Mouse (Mus musculus): Measurements from ENCODE around the gene Drc3. TPM values are rescaled to one million over a fixed set of nuclear protein-coding genes. Genes with fewer than 3 reads are reported as not detected.

Drc3 gene
- polyA plus RNA-seq, 1 experiment = not detected

GRCm38 (mm10) chr11:60308061-60308460 is 45.1 kb upstream of the Drc3 start:
- Histone ChIP-seq H3K4me3 (ENCODE audit: insufficient read depth, poor library complexity, severe bottlenecking) (no peak overlapping the region), H3ac (ENCODE audit: control insufficient read depth, insufficient read length, low read depth) (no peak overlapping the region), H3K79me2 (ENCODE audit: control insufficient read depth, insufficient read depth) (no peaks in the 10 kb centered on the region), H3K79me3 (ENCODE audit: low read depth) (peaks cover 3% of the 10 kb centered on the region), H3K36me3 (ENCODE audit: control insufficient read depth, insufficient read depth) (no peaks in the 10 kb centered on the region), H3K27me3 (ENCODE audit: control insufficient read depth, insufficient read depth, insufficient read length) (no peaks in the 10 kb centered on the region)
- no peak for TF ChIP-seq FOSL1 (IDR thresholded peaks at IDR 0.05; ENCODE audit: insufficient read depth, low read length, poor library complexity, severe bottlenecking)
- TF ChIP-seq MAX (IDR thresholded peaks at IDR 0.05) = no peak
- TF ChIP-seq MYOD1 (IDR thresholded peaks at IDR 0.05; ENCODE audit: control insufficient read depth, insufficient read length, low read depth) = no peak
- TF ChIP-seq USF1 (IDR thresholded peaks at IDR 0.05; ENCODE audit: low read depth) = no peak
- TF ChIP-seq CTCF (IDR thresholded peaks at IDR 0.05; ENCODE audit: control insufficient read depth, insufficient read depth, insufficient read length) = no peak
- TF ChIP-seq MYOG (IDR thresholded peaks at IDR 0.05; ENCODE audit: control insufficient read depth, extremely low read depth, insufficient read length) = no peak
- TF ChIP-seq CEBPB (IDR thresholded peaks at IDR 0.05; ENCODE audit: low read depth) = no peak

DNA sequence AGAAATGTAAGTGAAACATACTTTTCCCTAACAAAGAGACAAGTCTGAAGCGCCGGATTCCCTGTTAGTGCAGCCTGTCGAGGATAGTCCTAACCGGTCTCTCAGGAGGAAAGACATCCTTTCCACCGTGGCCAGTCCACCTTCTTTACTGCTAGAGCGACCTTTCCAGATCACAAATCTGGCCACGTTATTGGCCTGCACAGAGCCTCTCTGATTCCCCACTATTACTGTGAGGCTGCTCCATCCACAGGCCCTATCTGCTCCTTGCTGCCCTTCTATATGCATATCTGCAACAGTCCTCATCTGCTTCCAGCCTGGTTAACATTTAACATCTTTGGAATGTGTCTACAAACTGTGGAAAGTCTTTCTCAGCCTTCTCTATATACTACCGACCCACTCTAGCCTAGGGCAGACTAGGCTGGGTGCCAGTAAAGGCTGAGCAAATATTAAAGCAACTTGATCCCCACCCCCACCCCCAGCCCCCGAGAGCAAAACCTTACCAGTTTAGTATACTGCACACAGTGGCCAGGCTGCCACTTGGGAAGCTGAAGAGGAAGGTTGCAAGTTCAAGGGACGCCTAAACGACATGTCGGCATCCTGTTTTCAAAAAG is 44.5 kb upstream of the Drc3 start:
- no peak for TF ChIP-seq FOSL1 (IDR thresholded peaks at IDR 0.05; ENCODE audit: insufficient read depth, low read length, poor library complexity, severe bottlenecking)
- TF ChIP-seq MYOD1 (IDR thresholded peaks at IDR 0.05; ENCODE audit: control insufficient read depth, insufficient read length, low read depth) = no peak
- TF ChIP-seq CEBPB (IDR thresholded peaks at IDR 0.05; ENCODE audit: low read depth) = no peak
- TF ChIP-seq CTCF (IDR thresholded peaks at IDR 0.05; ENCODE audit: control insufficient read depth, insufficient read depth, insufficient read length) = no peak
- no peak for TF ChIP-seq MYOG (IDR thresholded peaks at IDR 0.05; ENCODE audit: control insufficient read depth, extremely low read depth, insufficient read length)
- no peak for TF ChIP-seq MAX (IDR thresholded peaks at IDR 0.05)
- no peak for TF ChIP-seq USF1 (IDR thresholded peaks at IDR 0.05; ENCODE audit: low read depth)
- peaks cover 3% of the 10 kb centered on the region for H3K79me3 ChIP-seq (ENCODE audit: low read depth)
- H3K27me3 ChIP-seq (ENCODE audit: control insufficient read depth, insufficient read depth, insufficient read length) = no peaks in the 10 kb centered on the region

GRCm38 (mm10) chr11:60309875-60310274 is 43.3 kb upstream of the Drc3 start:
- no peaks in the 10 kb centered on the region for H3K36me3 ChIP-seq (ENCODE audit: control insufficient read depth, insufficient read depth)
- no peak overlapping the region for H3K4me3 ChIP-seq (ENCODE audit: insufficient read depth, poor library complexity, severe bottlenecking)
- H3K79me3 ChIP-seq (ENCODE audit: low read depth) = peaks cover 3% of the 10 kb centered on the region
- TF ChIP-seq USF1 (IDR thresholded peaks at IDR 0.05; ENCODE audit: low read depth) (no peak), MYOD1 (IDR thresholded peaks at IDR 0.05; ENCODE audit: control insufficient read depth, insufficient read length, low read depth) (no peak), FOSL1 (IDR thresholded peaks at IDR 0.05; ENCODE audit: insufficient read depth, low read length, poor library complexity, severe bottlenecking) (no peak), CTCF (IDR thresholded peaks at IDR 0.05; ENCODE audit: control insufficient read depth, insufficient read depth, insufficient read length) (no peak), MYOG (IDR thresholded peaks at IDR 0.05; ENCODE audit: control insufficient read depth, extremely low read depth, insufficient read length) (no peak), MAX (IDR thresholded peaks at IDR 0.05) (no peak), CEBPB (IDR thresholded peaks at IDR 0.05; ENCODE audit: low read depth) (no peak)
- no peaks in the 10 kb centered on the region for H3K79me2 ChIP-seq (ENCODE audit: control insufficient read depth, insufficient read depth)
- no peaks in the 10 kb centered on the region for H3K27me3 ChIP-seq (ENCODE audit: control insufficient read depth, insufficient read depth, insufficient read length)
- H3ac ChIP-seq (ENCODE audit: control insufficient read depth, insufficient read length, low read depth) = no peak overlapping the region

More for the DNA sequence above, 44.5 kb upstream of the Drc3 start:
- Histone ChIP-seq H3K4me3 (ENCODE audit: insufficient read depth, poor library complexity, severe bottlenecking) (no peak overlapping the region), H3K79me2 (ENCODE audit: control insufficient read depth, insufficient read depth) (no peaks in the 10 kb centered on the region), H3K36me3 (ENCODE audit: control insufficient read depth, insufficient read depth) (no peaks in the 10 kb centered on the region), H3ac (ENCODE audit: control insufficient read depth, insufficient read length, low read depth) (no peak overlapping the region)

DNA sequence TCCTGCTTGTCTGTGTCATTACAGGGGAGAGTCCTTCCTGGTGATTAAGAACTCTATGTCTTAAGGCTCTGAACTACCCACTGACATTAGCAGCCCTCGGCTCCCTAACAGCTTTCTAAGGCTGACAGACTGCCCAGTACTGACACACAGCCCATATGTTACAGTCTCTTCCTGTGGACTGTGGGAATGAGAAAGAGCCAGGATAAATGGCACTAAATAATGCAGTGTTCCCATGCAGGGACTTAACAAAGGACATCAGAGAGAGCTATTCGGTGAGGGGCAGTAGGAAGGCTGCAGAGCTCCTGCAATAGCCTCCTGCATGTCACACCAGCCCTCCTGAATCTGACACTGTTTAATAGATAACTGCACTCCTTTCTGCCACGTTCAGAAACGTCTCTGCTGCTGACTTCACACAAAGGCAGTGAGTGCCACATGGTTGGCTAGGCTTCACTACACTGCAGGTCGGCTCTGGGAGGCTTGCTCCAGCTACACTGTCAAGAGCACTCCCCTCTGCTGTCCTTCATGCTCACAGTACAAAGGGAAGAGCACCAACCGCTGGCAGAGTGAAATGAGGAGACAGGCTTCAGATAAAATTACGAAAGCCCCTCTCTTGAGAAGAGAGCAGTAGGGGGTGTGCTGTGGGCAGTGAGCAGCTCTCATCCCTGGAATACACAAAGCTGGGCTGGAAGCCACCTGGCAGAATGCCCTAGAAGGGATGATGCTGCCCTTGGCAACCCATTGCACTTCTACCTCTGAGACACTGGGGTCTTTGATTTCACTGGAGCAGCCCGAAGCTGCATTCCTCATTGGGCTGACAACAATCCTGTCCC is 41.9 kb upstream of the Drc3 start:
- TF ChIP-seq FOSL1 (IDR thresholded peaks at IDR 0.05; ENCODE audit: insufficient read depth, low read length, poor library complexity, severe bottlenecking) (no peak), MYOD1 (IDR thresholded peaks at IDR 0.05; ENCODE audit: control insufficient read depth, insufficient read length, low read depth) (no peak), MAX (IDR thresholded peaks at IDR 0.05) (no peak), MYOG (IDR thresholded peaks at IDR 0.05; ENCODE audit: control insufficient read depth, extremely low read depth, insufficient read length) (no peak), CEBPB (IDR thresholded peaks at IDR 0.05; ENCODE audit: low read depth) (no peak), USF1 (IDR thresholded peaks at IDR 0.05; ENCODE audit: low read depth) (no peak), CTCF (IDR thresholded peaks at IDR 0.05; ENCODE audit: control insufficient read depth, insufficient read depth, insufficient read length) (no peak)
- Histone ChIP-seq H3ac (ENCODE audit: control insufficient read depth, insufficient read length, low read depth) (peak overlapping the region; percentile 19), H3K79me3 (ENCODE audit: low read depth) (no peaks in the 10 kb centered on the region), H3K27me3 (ENCODE audit: control insufficient read depth, insufficient read depth, insufficient read length) (no peaks in the 10 kb centered on the region), H3K4me3 (ENCODE audit: insufficient read depth, poor library complexity, severe bottlenecking) (no peak overlapping the region), H3K79me2 (ENCODE audit: control insufficient read depth, insufficient read depth) (no peaks in the 10 kb centered on the region), H3K36me3 (ENCODE audit: control insufficient read depth, insufficient read depth) (no peaks in the 10 kb centered on the region)

DNA sequence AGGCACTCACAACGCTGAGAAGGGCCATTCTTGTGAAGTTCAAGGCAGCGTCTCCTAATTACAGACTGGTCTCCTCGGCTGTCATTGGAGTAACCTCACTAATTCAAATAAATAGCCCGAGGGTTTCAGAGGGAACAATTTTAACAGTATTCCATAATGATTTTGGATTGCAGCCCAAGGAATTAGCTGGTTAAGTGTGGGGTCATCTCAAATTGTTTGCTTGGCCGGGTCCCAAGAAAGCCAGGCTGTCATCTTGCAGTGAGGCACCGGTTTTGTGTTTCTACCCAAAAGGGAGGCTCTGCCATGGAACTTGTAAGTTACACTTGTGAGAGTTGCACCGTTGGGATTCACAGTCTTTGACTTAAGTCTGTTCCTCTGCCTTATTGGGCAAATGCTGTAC is 36.9 kb upstream of the Drc3 start:
- H3K79me2 ChIP-seq (ENCODE audit: control insufficient read depth, insufficient read depth) = no peaks in the 10 kb centered on the region
- H3K4me3 ChIP-seq (ENCODE audit: insufficient read depth, poor library complexity, severe bottlenecking) = no peak overlapping the region
- peaks cover 1% of the 10 kb centered on the region for H3K79me3 ChIP-seq (ENCODE audit: low read depth)
- no peaks in the 10 kb centered on the region for H3K36me3 ChIP-seq (ENCODE audit: control insufficient read depth, insufficient read depth)
- no peaks in the 10 kb centered on the region for H3K27me3 ChIP-seq (ENCODE audit: control insufficient read depth, insufficient read depth, insufficient read length)
- TF ChIP-seq FOSL1 (IDR thresholded peaks at IDR 0.05; ENCODE audit: insufficient read depth, low read length, poor library complexity, severe bottlenecking) = no peak
- no peak for TF ChIP-seq USF1 (IDR thresholded peaks at IDR 0.05; ENCODE audit: low read depth)
- no peak for TF ChIP-seq MYOD1 (IDR thresholded peaks at IDR 0.05; ENCODE audit: control insufficient read depth, insufficient read length, low read depth)
- TF ChIP-seq MYOG (IDR thresholded peaks at IDR 0.05; ENCODE audit: control insufficient read depth, extremely low read depth, insufficient read length) = no peak
- TF ChIP-seq CTCF (IDR thresholded peaks at IDR 0.05; ENCODE audit: control insufficient read depth, insufficient read depth, insufficient read length) = no peak
- TF ChIP-seq CEBPB (IDR thresholded peaks at IDR 0.05; ENCODE audit: low read depth) = no peak
- no peak for TF ChIP-seq MAX (IDR thresholded peaks at IDR 0.05)
- no peak overlapping the region for H3ac ChIP-seq (ENCODE audit: control insufficient read depth, insufficient read length, low read depth)

All from C2C12 (cell line).